Comparison of ENCODE assay signal across 10 mouse cellular contexts in genomic region chr15:97291291-97292050, GRCm38 (mm10). TPM values are rescaled to one million over a fixed set of nuclear protein-coding genes. Genes with fewer than 3 reads are reported as not detected.
DNase-seq lines count a peak whose midpoint lies in the region; ATAC-seq and TF ChIP-seq lines count a peak whose summit lies in the region.
"Had no signal": no experiment of that assay in that cellular context is flagged by ENCODE, and none has a peak within 500 bp of the region (broad histone marks: within the 10 kb centered on the region; RNA-seq: fewer than 3 reads in every experiment).

No protein-coding gene starts in this region.

- H3K36me3 ChIP-seq in kidney, adult 2 months (ENCODE audit: control insufficient read depth, insufficient read depth, low read length): no peaks in the 10 kb centered on the region
- no peaks in the 10 kb centered on the region for H3K36me3 ChIP-seq in kidney, embryonic 14.5 days (ENCODE audit: control insufficient read depth, insufficient read depth, low read length)
- H3K36me3 ChIP-seq in embryonic facial prominence, embryonic 11.5 days (replicated peaks; ENCODE audit: control insufficient read depth, insufficient read depth, low read depth, low read length): no peaks in the 10 kb centered on the region
- H3K36me3 ChIP-seq in midbrain, embryonic 10.5 days: 0 out of 2 replicates have a peak, but pooled peaks cover 3% of the 10 kb centered on the region
- H3K36me3 ChIP-seq: neural tube, embryonic 12.5 days had no signal

- no peak for TF ChIP-seq POLR2A in kidney, adult 2 months (IDR thresholded peaks at IDR 0.05; ENCODE audit: low read depth, low read length)

- intact Hi-C loops in heart, postnatal 36 days (cut with DNase I): no loop called here

- no peak for ATAC-seq in kidney, embryonic 14.5 days (ENCODE audit: low FRiP score, low TSS enrichment)
- peak; percentile 52; the same call in 1 of the 2 replicates for ATAC-seq in embryonic facial prominence, embryonic 11.5 days (replicated peaks; ENCODE audit: insufficient number of reproducible peaks, low FRiP score, low TSS enrichment, low read depth)
- no peak for ATAC-seq in inflammation-experienced regulatory T-cells, adult 6 months

- no peak overlapping the region for H3K4me2 ChIP-seq in kidney, embryonic 14.5 days (replicated peaks; ENCODE audit: low read depth, low read length)
- H3K4me2 ChIP-seq in embryonic facial prominence, embryonic 11.5 days (ENCODE audit: low read depth, low read length): no peak overlapping the region
- H3K4me2 ChIP-seq: neural tube, embryonic 12.5 days had no signal

- no peaks in the 10 kb centered on the region; the same call in 1 of the 2 replicates for H3K9me3 ChIP-seq in kidney, embryonic 14.5 days (ENCODE audit: control insufficient read depth, low read length)
- H3K9me3 ChIP-seq in embryonic facial prominence, embryonic 11.5 days (replicated peaks; ENCODE audit: control insufficient read depth, low read length): no peaks in the 10 kb centered on the region
- H3K9me3 ChIP-seq in midbrain, embryonic 10.5 days (replicated peaks): no peaks in the 10 kb centered on the region
- H3K9me3 ChIP-seq: neural tube, embryonic 12.5 days had no signal

- H3K9ac ChIP-seq in kidney, embryonic 14.5 days (ENCODE audit: low read depth, low read length): no peak overlapping the region
- H3K9ac ChIP-seq in embryonic facial prominence, embryonic 11.5 days (replicated peaks; ENCODE audit: low read length): no peak overlapping the region
- H3K9ac ChIP-seq: neural tube, embryonic 12.5 days had no signal

- 0 out of 2 replicates have a peak overlapping the region, but pooled peaks have one; percentile 33 for H3K27ac ChIP-seq in kidney, adult 2 months (ENCODE audit: insufficient read depth, low read depth, low read length)
- no peak overlapping the region for H3K27ac ChIP-seq in kidney, embryonic 14.5 days (ENCODE audit: low read depth, low read length)
- H3K27ac ChIP-seq in embryonic facial prominence, embryonic 11.5 days (replicated peaks; ENCODE audit: low read depth, low read length): no peak overlapping the region
- no peak overlapping the region for H3K27ac ChIP-seq in midbrain, embryonic 10.5 days (replicated peaks)
- H3K27ac ChIP-seq: neural tube, embryonic 12.5 days had no signal

- WGBS in kidney, adult 2 months: 76% methylated on average over 21 of the region's 21 CpGs
- 79% methylated on average over 21 of the region's 21 CpGs for WGBS in kidney, embryonic 14.5 days
- 70% methylated on average over 21 of the region's 21 CpGs for WGBS in embryonic facial prominence, embryonic 11.5 days
- 86% methylated on average over 21 of the region's 21 CpGs for WGBS in midbrain, embryonic 10.5 days

- no peak for TF ChIP-seq CTCF in kidney, adult 2 months (conservative IDR thresholded peaks at IDR 0.05; ENCODE audit: insufficient read depth, insufficient read length, low read depth, low read length)

- no peaks in the 10 kb centered on the region for H3K4me1 ChIP-seq in kidney, adult 2 months (ENCODE audit: control insufficient read depth, insufficient read depth, low read length)
- no peaks in the 10 kb centered on the region for H3K4me1 ChIP-seq in kidney, embryonic 14.5 days (ENCODE audit: control insufficient read depth, insufficient read depth, low read length)
- H3K4me1 ChIP-seq in embryonic facial prominence, embryonic 11.5 days (ENCODE audit: control insufficient read depth, insufficient read depth, low read length): no peaks in the 10 kb centered on the region
- 0 out of 2 replicates have a peak, but pooled peaks cover 2% of the 10 kb centered on the region for H3K4me1 ChIP-seq in midbrain, embryonic 10.5 days
- H3K4me1 ChIP-seq: neural tube, embryonic 12.5 days had no signal

- no peaks in the 10 kb centered on the region for H3K27me3 ChIP-seq in kidney, adult 2 months (replicated peaks; ENCODE audit: control insufficient read depth, insufficient read depth, low read length)
- H3K27me3 ChIP-seq in kidney, embryonic 14.5 days (ENCODE audit: control insufficient read depth, insufficient read depth, low read length): no peaks in the 10 kb centered on the region
- no peaks in the 10 kb centered on the region for H3K27me3 ChIP-seq in embryonic facial prominence, embryonic 11.5 days (ENCODE audit: control insufficient read depth, insufficient read depth, low read length)
- H3K27me3 ChIP-seq in midbrain, embryonic 10.5 days (ENCODE audit: low read depth, poor library complexity, severe bottlenecking): no peaks in the 10 kb centered on the region
- H3K27me3 ChIP-seq: neural tube, embryonic 12.5 days had no signal

- peak; percentile 63 for DNase-seq in kidney, adult 2 months
- DNase-seq in embryonic facial prominence, embryonic 11.5 days (ENCODE audit: low spot score): peak; percentile 43
- DNase-seq in heart, postnatal 36 days: peak; percentile 57 to 61
- peak; percentile 32 to 57 for DNase-seq in right cerebral cortex, postnatal 36 days (ENCODE audit: low spot score in 2 of 2)
- DNase-seq in layer of hippocampus, adult 9-10 months (ENCODE audit: low spot score): no peak
- DNase-seq in midbrain, embryonic 10.5 days (ENCODE audit: low spot score): no peak
- DNase-seq: lung, adult 18-20 months had no signal

- H3K4me3 ChIP-seq in kidney, adult 2 months (ENCODE audit: insufficient read depth, low read depth, low read length): no peak overlapping the region
- H3K4me3 ChIP-seq in kidney, embryonic 14.5 days (ENCODE audit: low read length): no peak overlapping the region
- H3K4me3 ChIP-seq in embryonic facial prominence, embryonic 11.5 days (ENCODE audit: low read depth, low read length): no peak overlapping the region
- H3K4me3 ChIP-seq in midbrain, embryonic 10.5 days: no peak overlapping the region
- H3K4me3 ChIP-seq: neural tube, embryonic 12.5 days had no signal

RNA-seq across cellular contexts. Expression of gene Amigo2, which starts 44.4 kb away (rescaled TPM):
- polyA plus RNA-seq in kidney, adult 2 months (2012; rRNA removed): 0.77 and 0.99 TPM in 2 replicates
- polyA plus RNA-seq in kidney, embryonic 14.5 days (2014; fragmentation: Nextera tagmentation; extraction: Ambion mirVana): 11.9 and 16.9 TPM in 2 replicates
- 5.9 TPM in 2 replicates for polyA plus RNA-seq in embryonic facial prominence, embryonic 11.5 days (2014; fragmentation: Nextera tagmentation; extraction: Ambion mirVana)
- total RNA-seq in heart, postnatal 36 days (2021): 1 to 10 TPM; 4.9 to 6.0 TPM
- polyA plus RNA-seq in midbrain, embryonic 10.5 days (2016; fragmentation: Nextera tagmentation; extraction: Ambion mirVana): 4.3 and 4.4 TPM in 2 replicates
- polyA plus RNA-seq in inflammation-experienced regulatory T-cells, adult 6 months (2017; shearing (Covaris generic)): 1 to 10 TPM in 2 of 3 experiments, not detected in 1; 1.2 to 1.5 TPM

RNA-seq across cellular contexts. Expression of gene Pced1b, which starts 44.6 kb away (rescaled TPM):
- polyA plus RNA-seq in kidney, adult 2 months (2012; rRNA removed): 5.4 and 8.2 TPM in 2 replicates
- 5.4 and 8.7 TPM in 2 replicates for polyA plus RNA-seq in kidney, embryonic 14.5 days (2014; fragmentation: Nextera tagmentation; extraction: Ambion mirVana)
- 3.0 and 4.3 TPM in 2 replicates for polyA plus RNA-seq in embryonic facial prominence, embryonic 11.5 days (2014; fragmentation: Nextera tagmentation; extraction: Ambion mirVana)
- 1 to 10 TPM; 2.9 to 4.2 TPM for total RNA-seq in heart, postnatal 36 days (2021)
- 4.6 and 4.9 TPM in 2 replicates for polyA plus RNA-seq in midbrain, embryonic 10.5 days (2016; fragmentation: Nextera tagmentation; extraction: Ambion mirVana)
- 10 to 100 TPM; 53.0 to 66.8 (median 60.2) TPM for polyA plus RNA-seq in inflammation-experienced regulatory T-cells, adult 6 months (2017; shearing (Covaris generic))

Comparison
In these comparisons a context has a peak if more than half of its experiments do, and no peak if none do; other contexts are left out.
1. DNase-seq: peak in kidney, adult 2 months (single experiment), embryonic facial prominence, embryonic 11.5 days (single experiment), heart, postnatal 36 days (2 of 2) and right cerebral cortex, postnatal 36 days (2 of 2); none in layer of hippocampus, adult 9-10 months (single experiment) and midbrain, embryonic 10.5 days (single experiment).